Mouse (Mus musculus): ENCODE measurements around the gene D17Wsu92e. TPM values are rescaled to one million over a fixed set of nuclear protein-coding genes. Genes with fewer than 3 reads are reported as not detected.

The D17Wsu92e gene
- 22.6 TPM for polyA plus RNA-seq (2017; shearing (Covaris generic))

GRCm38 (mm10) chr17:27820568-27821406 lies at the start of gene D17Wsu92e:
TSS of gene D17Wsu92e (minus strand) at chr17:27820648.

GRCm38 (mm10) chr17:27856265-27856797 lies 35.9 kb upstream of the D17Wsu92e start, which contains the start of gene Uhrf1bp1:
TSS of gene Uhrf1bp1 (plus strand) at chr17:27856441.

GRCm38 (mm10) chr17:27837850-27838249 lies 17.4 kb upstream of the D17Wsu92e start, which contains the start of gene Snrpc:
TSS of gene Snrpc (plus strand) at chr17:27838150.

GRCm38 (mm10) chr17:27728770-27729169 lies 91.7 kb downstream of the D17Wsu92e start, which contains the start of gene Spdef:
TSS of gene Spdef (minus strand) at chr17:27728955.

Other genes with a start within 250 kb of the D17Wsu92e start
- gene Nudt3, start 197.2 kb downstream of the D17Wsu92e start, polyA plus RNA-seq (2017; shearing (Covaris generic)), result 93.1 TPM
- gene RPS10-NUDT3, start 185.4 kb downstream of the D17Wsu92e start, polyA plus RNA-seq (2017; shearing (Covaris generic)), result not detected
- gene Rps10, start 184.0 kb downstream of the D17Wsu92e start, polyA plus RNA-seq (2017; shearing (Covaris generic)), result 1,002 TPM
- gene Pacsin1, start 165.1 kb downstream of the D17Wsu92e start, polyA plus RNA-seq (2017; shearing (Covaris generic)), result 82.9 TPM
- gene Spdef, start 91.7 kb downstream of the D17Wsu92e start, polyA plus RNA-seq (2017; shearing (Covaris generic)), result not detected
- 184 TPM for gene Snrpc, start 17.5 kb upstream of the D17Wsu92e start, polyA plus RNA-seq (2017; shearing (Covaris generic))
- gene Uhrf1bp1, start 35.8 kb upstream of the D17Wsu92e start, polyA plus RNA-seq (2017; shearing (Covaris generic)), result 2.8 TPM
- gene Anks1, start 88.7 kb upstream of the D17Wsu92e start, polyA plus RNA-seq (2017; shearing (Covaris generic)), result 15.4 TPM
- gene Taf11, start 89.2 kb upstream of the D17Wsu92e start, polyA plus RNA-seq (2017; shearing (Covaris generic)), result 48.0 TPM